Mouse (Mus musculus) intestine, postnatal 0 days (tissue): Measurements from ENCODE around the gene Cpne1. TPM values are rescaled to one million over a fixed set of nuclear protein-coding genes. Genes with fewer than 3 reads are reported as not detected.

Experiments
- ATAC-seq: fragments of 200-750 bp; cut with Nextera tagmentation; 2 replicates; pipeline ENCODE4 v1.8.0; 2017; ENCODE audit warnings: mild to moderate bottlenecking, moderate TSS enrichment, moderate library complexity
- H3K27ac ChIP-seq: fragments of 300-500 bp; sonication (generic); 2 replicates; pipeline ENCODE4 v1.5.1; 2014; ENCODE audit warnings: mild to moderate bottlenecking, low read depth, low read length, moderate library complexity
- H3K27me3 ChIP-seq: fragments of 300-500 bp; sonication (generic); replicated peaks from 2 replicates; pipeline ENCODE4 v1.6.1; 2014; ENCODE audit warnings: low read length, mixed read lengths; ENCODE audit not compliant: control insufficient read depth, insufficient read depth
- H3K36me3 ChIP-seq: fragments of 300-500 bp; sonication (generic); 2 replicates; pipeline ENCODE4 v1.6.1; 2014; ENCODE audit warnings: mild to moderate bottlenecking, moderate library complexity; ENCODE audit not compliant: control insufficient read depth, insufficient read depth
- H3K4me1 ChIP-seq: fragments of 300-500 bp; sonication (generic); replicated peaks from 2 replicates; pipeline ENCODE4 v1.6.1; 2014; ENCODE audit warnings: antibody characterized with exemption, low read length, mixed read lengths; ENCODE audit not compliant: control insufficient read depth, insufficient read depth
- H3K4me2 ChIP-seq: fragments of 300-500 bp; sonication (generic); replicated peaks from 2 replicates; pipeline ENCODE4 v1.6.1; 2014; ENCODE audit warnings: low read depth, mild to moderate bottlenecking, moderate library complexity
- H3K4me3 ChIP-seq: fragments of 300-500 bp; sonication (generic); 2 replicates; pipeline ENCODE4 v1.5.1; 2014; ENCODE audit warnings: low read depth, low read length
- H3K9ac ChIP-seq: fragments of 300-500 bp; sonication (generic); 2 replicates; pipeline ENCODE4 v1.6.1; 2014; ENCODE audit warnings: mild to moderate bottlenecking, low read depth, low read length
- H3K9me3 ChIP-seq: fragments of 300-500 bp; sonication (generic); 2 replicates; pipeline ENCODE4 v1.6.1; 2016; ENCODE audit warnings: mixed run types; ENCODE audit not compliant: control insufficient read depth
- CTCF ChIP-seq: sonication (generic); IDR thresholded peaks from 2 replicates; pipeline ENCODE4 v1.5.1; 2016; ENCODE audit warnings: low read depth, mild to moderate bottlenecking, control low read depth, antibody characterized with exemption, moderate library complexity
- WGBS: fragments of 180-500 bp; shearing (Covaris S2); extraction: QIAGEN DNeasy Blood & Tissue Kit; methylation state at CpG from one replicate; pipeline ENCODE4 v1.1.7; 2014; 5-methylcytosine and 5-hydroxymethylcytosine counted together
- polyA plus RNA-seq: library from polyadenylated mRNA; unstranded; fragments of >200 nt; fragmentation: Nextera tagmentation; extraction: Ambion mirVana; gene quantifications from 2 replicates; pipeline ENCODE4 v1.2.1, GENCODE M21; 2015

Cpne1 gene
- polyA plus RNA-seq, 1 experiment from 2014 or later: 19.0 TPM

DNA sequence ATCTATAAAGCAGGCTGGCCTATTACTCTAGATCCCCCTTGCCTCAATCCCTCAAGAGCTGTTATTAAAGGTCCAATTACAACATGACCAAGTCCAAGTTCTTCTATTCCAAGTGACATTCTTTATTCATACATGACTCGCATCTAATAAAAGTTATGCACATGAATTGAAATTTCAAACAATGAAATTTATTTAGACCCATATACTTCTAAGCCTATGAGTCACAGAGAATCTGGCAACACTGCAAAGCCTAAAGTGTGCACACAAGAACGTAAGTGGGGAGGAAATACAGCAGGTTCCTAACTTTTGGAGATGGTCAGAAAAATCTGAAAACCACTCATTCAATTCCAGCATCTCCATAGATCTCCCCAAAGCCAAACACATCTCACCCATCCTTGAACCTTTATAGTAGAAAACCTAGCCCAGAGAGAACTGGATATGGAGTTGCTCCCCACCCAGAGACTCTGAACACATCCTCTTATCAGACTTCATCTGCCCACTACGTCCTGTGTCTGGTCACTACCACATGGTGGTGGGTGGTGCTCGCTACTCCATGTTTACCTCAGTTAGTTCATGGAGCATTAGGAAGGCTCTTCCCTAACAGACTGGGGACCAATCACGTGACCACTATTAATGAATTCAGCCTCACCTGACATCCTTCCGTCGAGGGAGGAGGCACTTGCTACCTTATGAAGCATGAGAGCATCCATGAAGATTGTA is 24.2 kb downstream of the Cpne1 start:
- no peak for ATAC-seq
- WGBS: 83% methylated on average over 7 of the region's 7 CpGs
- H3K4me2 ChIP-seq: no peak overlapping the region

DNA sequence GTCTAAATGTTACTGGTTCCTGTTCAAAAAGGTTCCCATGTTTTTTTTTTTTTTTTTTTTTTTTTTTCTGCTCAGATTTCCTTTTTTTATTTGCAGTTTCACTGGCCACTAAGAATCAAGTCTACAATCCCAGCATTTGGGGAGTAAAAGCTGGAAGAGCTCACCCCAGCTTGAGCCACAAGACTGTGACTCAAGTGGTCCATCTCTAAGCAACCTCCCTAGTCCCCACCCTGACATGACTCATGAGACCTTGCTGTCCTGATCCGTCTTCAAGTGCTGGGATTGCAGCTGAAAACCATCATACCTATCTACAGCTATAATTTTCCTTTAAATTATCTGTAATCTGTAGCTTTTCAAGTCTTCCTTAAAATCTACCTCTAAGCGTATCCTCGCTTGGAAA is 27.2 kb downstream of the Cpne1 start:
- WGBS: 81% methylated on average over 3 of the region's 3 CpGs
- Histone ChIP-seq H3K27me3 (no peaks in the 10 kb centered on the region), H3K4me3 (no peak overlapping the region), H3K27ac (no peak overlapping the region), H3K4me1 (no peaks in the 10 kb centered on the region), H3K4me2 (no peak overlapping the region), H3K9me3 (no peaks in the 10 kb centered on the region), H3K9ac (no peak overlapping the region), H3K36me3 (peaks cover 1% of the 10 kb centered on the region; the same call in 1 of the 2 replicates)
- ATAC-seq: no peak
- no peak for TF ChIP-seq CTCF

More for the DNA sequence above, 24.2 kb downstream of the Cpne1 start:
- Histone ChIP-seq H3K36me3 (peaks cover 4% of the 10 kb centered on the region; the same call in 1 of the 2 replicates), H3K27me3 (no peaks in the 10 kb centered on the region), H3K9me3 (no peaks in the 10 kb centered on the region), H3K4me3 (no peak overlapping the region), H3K9ac (no peak overlapping the region), H3K27ac (no peak overlapping the region), H3K4me1 (no peaks in the 10 kb centered on the region)
- TF ChIP-seq CTCF: no peak

DNA sequence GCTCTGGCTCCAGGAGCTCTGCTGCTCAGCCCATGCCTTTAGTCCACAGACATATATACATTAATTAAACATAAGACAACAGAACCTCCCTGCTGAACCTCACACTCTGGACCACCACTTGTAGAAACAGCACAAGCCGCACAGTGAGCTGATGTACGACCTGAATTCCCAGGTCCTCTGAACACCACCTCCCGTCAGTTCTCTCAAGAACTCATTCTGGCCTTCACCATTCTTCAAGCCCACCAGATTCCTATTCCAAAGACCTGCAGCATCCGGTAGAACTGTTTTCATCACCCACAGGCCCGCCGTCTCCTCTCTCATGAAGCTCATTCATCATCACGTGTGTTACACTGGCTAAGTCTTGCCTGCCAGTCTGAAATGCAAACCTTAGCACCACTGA is 31.4 kb downstream of the Cpne1 start:
- H3K9me3 ChIP-seq: no peaks in the 10 kb centered on the region
- no peak for TF ChIP-seq CTCF
- H3K4me1 ChIP-seq: no peaks in the 10 kb centered on the region
- no peak overlapping the region for H3K4me2 ChIP-seq
- H3K27me3 ChIP-seq: no peaks in the 10 kb centered on the region
- H3K36me3 ChIP-seq: peaks cover 34% of the 10 kb centered on the region
- 78% methylated on average over 7 of the region's 7 CpGs for WGBS
- no peak overlapping the region for H3K9ac ChIP-seq
- no peak overlapping the region for H3K27ac ChIP-seq
- ATAC-seq: no peak
- no peak overlapping the region for H3K4me3 ChIP-seq

DNA sequence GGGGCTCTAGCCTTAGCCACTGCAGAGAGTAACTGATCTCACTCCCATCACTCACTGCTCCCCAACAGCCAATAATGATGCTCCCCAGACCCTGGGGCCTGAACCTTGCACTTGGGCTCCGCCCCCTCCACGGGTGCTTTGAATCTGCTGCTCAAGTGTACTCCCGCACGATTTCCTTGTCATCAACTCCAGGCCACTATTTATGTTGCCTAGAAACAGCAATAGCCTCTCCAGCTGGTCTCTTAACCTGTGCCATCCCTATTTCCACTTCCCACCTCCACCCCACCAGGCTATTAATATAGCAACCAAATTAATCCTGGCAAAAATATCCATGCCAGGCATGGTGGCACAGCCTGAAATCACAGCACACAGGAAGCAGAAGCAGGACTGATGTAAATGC is 32.1 kb downstream of the Cpne1 start:
- H3K4me2 ChIP-seq: no peak overlapping the region
- H3K9me3 ChIP-seq: no peaks in the 10 kb centered on the region
- TF ChIP-seq CTCF: no peak
- no peaks in the 10 kb centered on the region for H3K27me3 ChIP-seq
- no peak overlapping the region for H3K9ac ChIP-seq
- no peak overlapping the region for H3K27ac ChIP-seq
- H3K36me3 ChIP-seq: peaks cover 40% of the 10 kb centered on the region
- no peak for ATAC-seq
- no peak overlapping the region for H3K4me3 ChIP-seq
- WGBS: 27% methylated on average over 4 of the region's 4 CpGs
- H3K4me1 ChIP-seq: no peaks in the 10 kb centered on the region

DNA sequence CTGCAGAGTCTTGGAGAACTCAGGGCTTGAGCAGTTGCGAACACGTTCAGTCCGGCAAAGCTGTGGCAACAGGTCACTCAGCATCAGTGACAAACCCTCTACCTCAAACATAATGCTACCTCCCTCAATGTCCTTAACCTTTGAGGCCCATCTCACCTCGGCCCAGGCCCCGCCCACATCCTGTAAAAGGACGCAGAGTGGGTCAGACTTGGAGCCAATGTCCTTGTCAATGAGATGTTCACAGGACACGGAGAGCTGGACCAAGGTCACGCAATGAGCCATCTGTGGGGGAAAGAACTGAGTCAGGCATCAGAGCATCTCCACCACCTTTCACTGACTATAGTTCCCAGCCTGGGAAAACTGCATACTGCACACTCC is 32.6 kb downstream of the Cpne1 start:
- no peak for ATAC-seq
- WGBS: 81% methylated on average over 8 of the region's 8 CpGs

DNA sequence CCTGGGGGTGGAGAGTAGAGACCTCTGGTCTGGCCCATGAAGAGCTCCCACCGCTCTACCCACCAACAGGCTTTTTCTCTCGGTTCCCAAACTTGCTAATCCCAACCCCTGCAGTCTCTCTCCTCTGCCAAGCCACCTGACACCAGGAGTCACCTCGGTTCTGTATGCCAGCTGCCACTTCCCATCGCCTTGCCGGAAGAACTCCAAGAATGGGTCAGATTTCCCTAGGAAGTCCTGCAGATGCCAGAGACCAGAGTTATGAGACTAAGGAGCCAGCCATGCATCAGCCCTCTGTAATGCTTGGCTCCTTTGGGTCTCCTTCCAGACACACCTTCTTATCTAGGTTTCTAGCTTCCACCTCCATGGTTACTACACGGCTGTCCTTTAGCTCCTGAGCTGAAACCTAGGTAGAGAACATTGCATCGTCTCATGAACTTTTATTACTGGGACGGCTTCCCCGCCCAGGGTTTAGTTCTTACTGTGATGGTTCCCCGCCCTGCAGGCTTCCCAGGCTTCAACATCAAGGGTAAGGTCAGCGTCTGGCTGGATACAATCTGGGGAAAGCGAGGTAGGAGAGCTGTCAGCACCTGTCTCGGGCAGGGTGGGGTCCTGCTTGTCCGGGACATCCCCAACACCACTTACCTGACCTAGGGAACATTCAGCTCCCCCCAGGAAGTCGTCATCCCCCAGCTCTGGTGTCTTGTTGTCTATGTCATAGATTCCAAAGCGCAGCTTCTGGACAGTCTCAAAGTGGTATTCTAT is 33.2 kb downstream of the Cpne1 start:
- no peak for TF ChIP-seq CTCF
- Histone ChIP-seq H3K27me3 (no peaks in the 10 kb centered on the region), H3K4me3 (no peak overlapping the region), H3K9ac (no peak overlapping the region), H3K36me3 (peaks cover 51% of the 10 kb centered on the region), H3K4me1 (no peaks in the 10 kb centered on the region), H3K9me3 (no peaks in the 10 kb centered on the region), H3K4me2 (no peak overlapping the region), H3K27ac (no peak overlapping the region)
- 72% methylated on average over 16 of the region's 16 CpGs for WGBS
- ATAC-seq: no peak

More for the DNA sequence above, 32.6 kb downstream of the Cpne1 start:
- no peak for TF ChIP-seq CTCF
- no peak overlapping the region for H3K9ac ChIP-seq
- no peak overlapping the region for H3K4me3 ChIP-seq
- H3K27ac ChIP-seq: no peak overlapping the region
- H3K9me3 ChIP-seq: no peaks in the 10 kb centered on the region
- H3K36me3 ChIP-seq: peaks cover 45% of the 10 kb centered on the region
- H3K4me1 ChIP-seq: no peaks in the 10 kb centered on the region
- no peaks in the 10 kb centered on the region for H3K27me3 ChIP-seq
- no peak overlapping the region for H3K4me2 ChIP-seq
